Mouse (Mus musculus) heart, embryonic 15.5 days (tissue): ENCODE results near the gene Bglap. TPM values are rescaled to one million over a fixed set of nuclear protein-coding genes. Genes with fewer than 3 reads are reported as not detected.

Source experiments
- ATAC-seq: fragments of 200-750 bp; cut with Nextera tagmentation; replicated peaks from 2 replicates; pipeline ENCODE4 v1.8.0; 2017; ENCODE audit warnings: low read depth, moderate TSS enrichment; ENCODE audit not compliant: insufficient number of reproducible peaks, insufficient read depth, low FRiP score
- H3K27ac ChIP-seq: fragments of 300-500 bp; sonication (generic); 2 replicates; pipeline ENCODE4 v1.5.1; 2015; ENCODE audit warnings: mild to moderate bottlenecking, inconsistent platforms
- H3K27me3 ChIP-seq: fragments of 300-500 bp; sonication (generic); 2 replicates; pipeline ENCODE4 v1.6.1; 2015; ENCODE audit warnings: inconsistent platforms
- H3K36me3 ChIP-seq: fragments of 300-500 bp; sonication (generic); 2 replicates; pipeline ENCODE4 v1.6.1; 2015; ENCODE audit warnings: mild to moderate bottlenecking, inconsistent platforms
- H3K4me1 ChIP-seq: fragments of 300-500 bp; sonication (generic); replicated peaks from 2 replicates; pipeline ENCODE4 v1.6.1; 2015; ENCODE audit warnings: inconsistent platforms
- H3K4me2 ChIP-seq: fragments of 300-500 bp; sonication (generic); 2 replicates; pipeline ENCODE4 v1.6.1; 2015; ENCODE audit warnings: inconsistent platforms, mild to moderate bottlenecking, moderate library complexity
- H3K4me3 ChIP-seq: fragments of 300-500 bp; sonication (generic); 2 replicates; pipeline ENCODE4 v1.5.1; 2015; ENCODE audit warnings: mild to moderate bottlenecking, inconsistent platforms
- H3K9ac ChIP-seq: fragments of 300-500 bp; sonication (generic); 2 replicates; pipeline ENCODE4 v1.6.1; 2015; ENCODE audit warnings: mild to moderate bottlenecking, inconsistent platforms
- H3K9me3 ChIP-seq: fragments of 300-500 bp; sonication (generic); replicated peaks from 2 replicates; pipeline ENCODE4 v1.6.1; 2016; ENCODE audit warnings: inconsistent platforms
- WGBS: fragments of 180-500 bp; shearing (Covaris S2); methylation state at CpG from one replicate; pipeline ENCODE4 v1.1.7; 2015; ENCODE audit warnings: mixed read lengths; 5-methylcytosine and 5-hydroxymethylcytosine counted together
- polyA plus RNA-seq: library from polyadenylated mRNA; unstranded; fragments of >200 nt; fragmentation: Nextera tagmentation; extraction: Ambion mirVana; gene quantifications from 2 replicates; pipeline ENCODE4 v1.2.1, GENCODE M21; 2015

The Bglap gene
- polyA plus RNA-seq, 1 experiment from 2014 or later: not detected

GRCm38 (mm10) chr3:88337367-88338020 lies 46.8 kb downstream of the Bglap start:
- H3K36me3 ChIP-seq: peaks cover 12% of the 10 kb centered on the region
- H3K27me3 ChIP-seq: no peaks in the 10 kb centered on the region
- H3K4me1 ChIP-seq: peaks cover 35% of the 10 kb centered on the region
- ATAC-seq: no peak
- H3K9ac ChIP-seq: peak overlapping the region; percentile 12; the same call in 1 of the 2 replicates
- peak overlapping the region; percentile 74 for H3K4me2 ChIP-seq
- WGBS: 47% methylated on average over 11 of the region's 11 CpGs
- no peaks in the 10 kb centered on the region for H3K9me3 ChIP-seq
- peak overlapping the region; percentile 99 for H3K27ac ChIP-seq
- peak overlapping the region; percentile 96 for H3K4me3 ChIP-seq

- H3K4me2 ChIP-seq: peak within 1 kb of the TSS; percentile 74
- peaks cover 35% of the 10 kb centered on the region for H3K4me1 ChIP-seq
- peaks cover under 1% of the 10 kb centered on the region; the same call in 1 of the 2 replicates for H3K36me3 ChIP-seq
- H3K9me3 ChIP-seq: no peaks in the 10 kb centered on the region
- 1% methylated on average over 65 of the region's 66 CpGs for WGBS
- H3K9ac ChIP-seq: peak within 1 kb of the TSS; percentile 96
- peak within 1 kb of the TSS; percentile 96 for H3K4me3 ChIP-seq
- peak; percentile 88 for ATAC-seq
- peak within 1 kb of the TSS; percentile 99 for H3K27ac ChIP-seq
- no peaks in the 10 kb centered on the region for H3K27me3 ChIP-seq
Observed at GRCm38 (mm10) chr3:88336058-88337013, 47.9 kb downstream of the Bglap start, which contains the start of the genes Tmem79 and Smg5. Gene Tmem79 (minus strand): TSS chr3:88336148. Gene Smg5 (plus strand): TSS chr3:88336260.

GRCm38 (mm10) chr3:88335436-88336053 lies 48.7 kb downstream of the Bglap start:
- Histone ChIP-seq H3K27me3 (no peaks in the 10 kb centered on the region), H3K9me3 (no peaks in the 10 kb centered on the region), H3K4me1 (peaks cover 35% of the 10 kb centered on the region), H3K4me2 (peak overlapping the region; percentile 74), H3K4me3 (peak overlapping the region; percentile 96), H3K36me3 (no peaks in the 10 kb centered on the region), H3K9ac (peak overlapping the region; percentile 73), H3K27ac (peak overlapping the region; percentile 99)
- ATAC-seq: peak; percentile 28
- under 1% methylated on average over 27 of the region's 27 CpGs for WGBS

- peak overlapping the region; percentile 96 for H3K4me3 ChIP-seq
- H3K4me1 ChIP-seq: peaks cover 35% of the 10 kb centered on the region
- H3K27me3 ChIP-seq: no peaks in the 10 kb centered on the region
- no peak for ATAC-seq
- no peaks in the 10 kb centered on the region for H3K36me3 ChIP-seq
- WGBS: 30% methylated on average over 3 of the region's 3 CpGs
- peak overlapping the region; percentile 99 for H3K27ac ChIP-seq
- peak overlapping the region; percentile 73 for H3K9ac ChIP-seq
- H3K4me2 ChIP-seq: peak overlapping the region; percentile 74
- no peaks in the 10 kb centered on the region for H3K9me3 ChIP-seq
Observed at GRCm38 (mm10) chr3:88334902-88335435, 49.3 kb downstream of the Bglap start.

GRCm38 (mm10) chr3:88334029-88334658 lies 50.1 kb downstream of the Bglap start:
- peak overlapping the region; percentile 96; the same call in 1 of the 2 replicates for H3K4me3 ChIP-seq
- no peaks in the 10 kb centered on the region for H3K27me3 ChIP-seq
- H3K9me3 ChIP-seq: no peaks in the 10 kb centered on the region
- no peak overlapping the region for H3K9ac ChIP-seq
- H3K4me1 ChIP-seq: peaks cover 33% of the 10 kb centered on the region
- 43% methylated on average over 12 of the region's 12 CpGs for WGBS
- H3K36me3 ChIP-seq: peaks cover 5% of the 10 kb centered on the region; the same call in 1 of the 2 replicates
- H3K27ac ChIP-seq: 0 out of 2 replicates have a peak overlapping the region, but pooled peaks have one; percentile 9
- ATAC-seq: no peak
- peak overlapping the region; percentile 74; the same call in 1 of the 2 replicates for H3K4me2 ChIP-seq

Other genes starting within 250 kb of the Bglap start
- gene Mef2d, start 242.1 kb downstream of the Bglap start, polyA plus RNA-seq: 35.4 and 43.2 TPM in 2 replicates
- gene Rhbg, start 129.8 kb downstream of the Bglap start, polyA plus RNA-seq: 0.13 and 0.14 TPM in 2 replicates
- gene Gm38392, start 97.3 kb downstream of the Bglap start, polyA plus RNA-seq: 0.20 TPM in 1 of 2 replicates, not detected in the other
- 11.8 and 14.0 TPM in 2 replicates for gene Tsacc, start 87.5 kb downstream of the Bglap start, polyA plus RNA-seq
- gene Cct3, start 87.3 kb downstream of the Bglap start, polyA plus RNA-seq: 322 and 382 TPM in 2 replicates
- 143 and 156 TPM in 2 replicates for gene Glmp, start 59.4 kb downstream of the Bglap start, polyA plus RNA-seq
- gene Tmem79, start 48.3 kb downstream of the Bglap start, polyA plus RNA-seq: 1.7 and 2.2 TPM in 2 replicates
- 41.1 and 52.8 TPM in 2 replicates for gene Smg5, start 48.2 kb downstream of the Bglap start, polyA plus RNA-seq
- gene Paqr6, start 19.9 kb downstream of the Bglap start, polyA plus RNA-seq: 3.9 and 5.1 TPM in 2 replicates
- gene Bglap3, start 11.7 kb downstream of the Bglap start, polyA plus RNA-seq: not detected in 2 replicates
- gene Bglap2, start 5.8 kb downstream of the Bglap start, polyA plus RNA-seq: not detected in 2 replicates
- 83.6 and 96.3 TPM in 2 replicates for gene Pmf1, start 25.9 kb upstream of the Bglap start, polyA plus RNA-seq
- 11.8 and 14.1 TPM in 2 replicates for gene Slc25a44, start 40.7 kb upstream of the Bglap start, polyA plus RNA-seq
- gene Sema4a, start 76.7 kb upstream of the Bglap start, polyA plus RNA-seq: 2.1 and 5.3 TPM in 2 replicates
- gene Lmna, start 125.5 kb upstream of the Bglap start, polyA plus RNA-seq: 110 and 131 TPM in 2 replicates
- gene Mex3a, start 147.9 kb upstream of the Bglap start, polyA plus RNA-seq: 6.5 and 8.0 TPM in 2 replicates
- gene Rab25, start 163.8 kb upstream of the Bglap start, polyA plus RNA-seq: 0.92 and 4.0 TPM in 2 replicates
- 119 and 144 TPM in 2 replicates for gene Lamtor2, start 168.6 kb upstream of the Bglap start, polyA plus RNA-seq
- gene Ubqln4, start 169.3 kb upstream of the Bglap start, polyA plus RNA-seq: 30.0 and 34.9 TPM in 2 replicates
- gene Ssr2, start 191.4 kb upstream of the Bglap start, polyA plus RNA-seq: 164 and 178 TPM in 2 replicates
- gene Arhgef2, start 221.5 kb upstream of the Bglap start, polyA plus RNA-seq: 72.8 and 82.5 TPM in 2 replicates